Mouse (Mus musculus) kidney, embryonic 16.5 days (tissue): ENCODE data around the gene Bud13. TPM values are rescaled to one million over a fixed set of nuclear protein-coding genes. Genes with fewer than 3 reads are reported as not detected.
"Not testable (repeated sequence)": the region's sequence is repeated elsewhere in the genome, so short reads cannot be mapped to it uniquely, and the experiment has no call there.

Experiments
- ATAC-seq: fragments of 200-750 bp; cut with Nextera tagmentation; 2 replicates; pipeline ENCODE4 v1.8.0; 2017; ENCODE audit warnings: moderate TSS enrichment; ENCODE audit not compliant: low FRiP score, low TSS enrichment
- H3K27ac ChIP-seq: fragments of 300-500 bp; sonication (generic); 2 replicates; pipeline ENCODE4 v1.5.1; 2014; ENCODE audit warnings: low read length
- H3K27me3 ChIP-seq: fragments of 300-500 bp; sonication (generic); 2 replicates; pipeline ENCODE4 v1.6.1; 2014; ENCODE audit warnings: low read length, control low read depth, mixed read lengths; ENCODE audit not compliant: insufficient read depth
- H3K36me3 ChIP-seq: fragments of 300-500 bp; sonication (generic); 2 replicates; pipeline ENCODE4 v1.6.1; 2014; ENCODE audit warnings: low read length, control low read depth, mixed read lengths; ENCODE audit not compliant: insufficient read depth
- H3K4me1 ChIP-seq: fragments of 300-500 bp; sonication (generic); 2 replicates; pipeline ENCODE4 v1.6.1; 2014; ENCODE audit warnings: low read length, control low read depth, mixed read lengths; ENCODE audit not compliant: insufficient read depth
- H3K4me2 ChIP-seq: fragments of 300-500 bp; sonication (generic); replicated peaks from 2 replicates; pipeline ENCODE4 v1.6.1; 2014; ENCODE audit warnings: low read depth, low read length
- H3K4me3 ChIP-seq: fragments of 300-500 bp; sonication (generic); 2 replicates; pipeline ENCODE4 v1.5.1; 2014; ENCODE audit warnings: mild to moderate bottlenecking, low read length
- H3K9ac ChIP-seq: fragments of 300-500 bp; sonication (generic); replicated peaks from 2 replicates; pipeline ENCODE4 v1.6.1; 2014; ENCODE audit warnings: low read length
- H3K9me3 ChIP-seq: fragments of 300-500 bp; sonication (generic); 2 replicates; pipeline ENCODE4 v1.6.1; 2016; ENCODE audit warnings: low read length, control low read depth
- WGBS: fragments of 180-500 bp; shearing (Covaris S2); extraction: QIAGEN DNeasy Blood & Tissue Kit; methylation state at CpG from one replicate; pipeline ENCODE4 v1.1.7; 2014; 5-methylcytosine and 5-hydroxymethylcytosine counted together
- polyA plus RNA-seq: library from polyadenylated mRNA; unstranded; fragments of >200 nt; fragmentation: Nextera tagmentation; extraction: Ambion mirVana; gene quantifications from 2 replicates; pipeline ENCODE4 v1.2.1, GENCODE M21; 2015

Gene Bud13
- polyA plus RNA-seq, 1 experiment from 2014 or later, result 25.6 TPM

DNA sequence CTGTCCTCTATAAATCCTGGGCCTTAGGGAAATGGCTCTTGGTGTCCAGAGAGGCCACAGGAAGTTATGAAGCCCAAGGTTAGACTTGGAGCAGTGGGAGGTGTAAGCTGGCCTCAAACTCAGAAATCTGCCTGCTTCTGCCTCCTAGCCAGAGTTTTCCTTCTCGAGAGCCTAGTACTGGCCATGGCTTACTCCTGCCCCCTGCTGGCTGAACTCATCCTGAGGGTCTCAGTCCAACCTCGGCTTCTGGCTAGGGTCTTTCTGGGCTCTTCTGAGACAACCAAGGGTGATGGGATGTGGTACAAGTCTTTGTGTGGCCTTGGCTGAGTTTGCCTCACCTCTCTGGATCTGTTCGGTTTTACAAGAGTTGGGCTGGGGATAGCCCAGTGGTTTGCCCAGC lies 35.1 kb downstream of the Bud13 start:
- ATAC-seq, result no peak
- H3K9me3 ChIP-seq, result 0 out of 2 replicates have a peak, but pooled peaks cover 6% of the 10 kb centered on the region
- H3K27ac ChIP-seq, result no peak overlapping the region
- no peaks in the 10 kb centered on the region for H3K4me1 ChIP-seq
- no peaks in the 10 kb centered on the region for H3K36me3 ChIP-seq
- H3K4me2 ChIP-seq, result no peak overlapping the region
- no peak overlapping the region for H3K4me3 ChIP-seq
- 92% methylated on average over 3 of the region's 3 CpGs for WGBS
- no peaks in the 10 kb centered on the region for H3K27me3 ChIP-seq
- H3K9ac ChIP-seq, result no peak overlapping the region

DNA sequence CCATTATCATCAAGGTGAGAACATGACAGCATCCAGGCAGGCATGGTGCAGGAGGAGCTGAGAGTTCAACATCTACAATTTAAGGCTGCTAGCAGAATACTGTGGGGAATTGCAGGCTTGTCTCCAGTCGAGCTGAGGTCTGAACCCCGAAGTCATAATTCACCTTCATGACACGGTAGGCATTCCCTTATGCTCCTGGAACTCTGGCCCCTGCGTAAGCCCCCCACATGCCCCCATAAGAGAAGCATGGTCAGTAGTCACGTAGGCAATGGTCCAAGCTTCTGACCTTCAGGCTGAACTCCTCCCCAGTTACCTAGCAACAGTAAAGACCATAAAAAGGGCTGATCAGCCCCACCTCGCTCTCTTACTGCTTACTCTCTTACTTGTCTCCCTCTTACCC lies 37.1 kb downstream of the Bud13 start, which contains the start of gene 4931429L15Rik:
Gene 4931429L15Rik, minus strand, starts transcription at position 101 of the 400 bp plus-strand sequence.
- H3K36me3 ChIP-seq, H3K4me2 ChIP-seq, H3K27ac ChIP-seq, ATAC-seq, H3K9me3 ChIP-seq, H3K4me1 ChIP-seq, H3K9ac ChIP-seq, H3K4me3 ChIP-seq, H3K27me3 ChIP-seq: not testable (repeated sequence)
- 72% methylated on average over 6 of the region's 6 CpGs for WGBS

DNA sequence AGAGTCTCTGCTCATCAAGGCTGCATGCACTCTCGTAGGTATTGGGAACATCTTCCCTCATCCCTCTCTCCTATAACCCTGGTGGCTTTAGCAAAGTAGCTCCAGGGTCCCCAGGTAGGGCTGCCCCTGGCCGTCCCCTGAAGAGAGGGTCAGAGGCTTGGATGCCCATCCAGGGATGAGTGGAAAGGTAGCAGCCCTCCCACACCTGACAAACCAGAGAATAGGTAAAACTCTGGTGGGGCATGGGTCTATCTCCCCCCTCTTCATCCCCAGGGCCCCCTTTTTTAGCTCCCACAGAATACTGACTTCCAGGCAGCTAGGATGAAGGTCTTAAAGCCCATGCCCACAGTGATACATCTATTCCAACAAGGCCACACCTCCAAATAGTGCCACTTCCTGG lies 37.7 kb downstream of the Bud13 start:
- H3K4me1 ChIP-seq, result no peaks in the 10 kb centered on the region
- H3K36me3 ChIP-seq, result no peaks in the 10 kb centered on the region
- H3K9me3 ChIP-seq, result 0 out of 2 replicates have a peak, but pooled peaks cover 6% of the 10 kb centered on the region
- H3K4me2 ChIP-seq, result no peak overlapping the region
- H3K4me3 ChIP-seq, result no peak overlapping the region
- H3K9ac ChIP-seq, result no peak overlapping the region
- H3K27ac ChIP-seq, result no peak overlapping the region
- H3K27me3 ChIP-seq, result no peaks in the 10 kb centered on the region
- ATAC-seq, result no peak
- WGBS, result 93% methylated on average over 2 of the region's 2 CpGs

DNA sequence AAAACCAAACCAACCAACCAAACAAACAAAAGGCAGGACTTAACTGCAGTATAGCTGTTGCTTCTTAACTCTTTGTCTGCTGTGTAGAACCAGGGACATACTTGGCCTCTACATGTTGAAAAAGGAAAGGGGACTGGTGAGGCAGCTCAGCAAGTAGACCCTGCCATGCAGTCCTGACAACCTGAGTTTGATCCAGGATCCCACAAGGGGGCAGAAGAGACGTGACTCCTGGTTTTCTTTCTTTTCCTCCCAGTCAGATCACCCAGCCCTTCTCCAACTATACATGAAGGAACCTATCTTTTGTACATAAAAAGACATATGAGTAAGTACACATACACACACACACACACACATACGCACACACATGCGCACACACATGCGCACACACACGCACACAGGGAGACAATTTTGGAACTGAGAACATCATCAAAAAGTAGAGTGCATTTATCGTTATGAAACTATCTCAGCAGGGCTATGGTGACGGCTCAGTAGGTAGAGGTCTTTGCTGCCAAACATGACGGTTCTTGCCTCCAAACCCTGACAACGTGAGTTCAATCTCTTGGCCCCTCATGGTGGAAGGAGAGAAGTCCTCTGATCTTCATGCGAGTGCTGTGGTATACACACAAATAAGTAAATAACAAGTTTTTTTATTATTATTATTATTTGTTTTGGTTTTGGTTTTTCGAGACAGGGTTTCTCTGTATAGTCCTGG lies 44.0 kb downstream of the Bud13 start:
- H3K4me3 ChIP-seq, result no peak overlapping the region
- H3K36me3 ChIP-seq, result no peaks in the 10 kb centered on the region
- no peaks in the 10 kb centered on the region for H3K9me3 ChIP-seq
- no peaks in the 10 kb centered on the region for H3K27me3 ChIP-seq
- WGBS, result 91% methylated on average over 11 of the region's 11 CpGs
- peaks cover 15% of the 10 kb centered on the region for H3K4me1 ChIP-seq
- no peak overlapping the region for H3K9ac ChIP-seq
- ATAC-seq, result no peak
- H3K4me2 ChIP-seq, result no peak overlapping the region
- H3K27ac ChIP-seq, result no peak overlapping the region

DNA sequence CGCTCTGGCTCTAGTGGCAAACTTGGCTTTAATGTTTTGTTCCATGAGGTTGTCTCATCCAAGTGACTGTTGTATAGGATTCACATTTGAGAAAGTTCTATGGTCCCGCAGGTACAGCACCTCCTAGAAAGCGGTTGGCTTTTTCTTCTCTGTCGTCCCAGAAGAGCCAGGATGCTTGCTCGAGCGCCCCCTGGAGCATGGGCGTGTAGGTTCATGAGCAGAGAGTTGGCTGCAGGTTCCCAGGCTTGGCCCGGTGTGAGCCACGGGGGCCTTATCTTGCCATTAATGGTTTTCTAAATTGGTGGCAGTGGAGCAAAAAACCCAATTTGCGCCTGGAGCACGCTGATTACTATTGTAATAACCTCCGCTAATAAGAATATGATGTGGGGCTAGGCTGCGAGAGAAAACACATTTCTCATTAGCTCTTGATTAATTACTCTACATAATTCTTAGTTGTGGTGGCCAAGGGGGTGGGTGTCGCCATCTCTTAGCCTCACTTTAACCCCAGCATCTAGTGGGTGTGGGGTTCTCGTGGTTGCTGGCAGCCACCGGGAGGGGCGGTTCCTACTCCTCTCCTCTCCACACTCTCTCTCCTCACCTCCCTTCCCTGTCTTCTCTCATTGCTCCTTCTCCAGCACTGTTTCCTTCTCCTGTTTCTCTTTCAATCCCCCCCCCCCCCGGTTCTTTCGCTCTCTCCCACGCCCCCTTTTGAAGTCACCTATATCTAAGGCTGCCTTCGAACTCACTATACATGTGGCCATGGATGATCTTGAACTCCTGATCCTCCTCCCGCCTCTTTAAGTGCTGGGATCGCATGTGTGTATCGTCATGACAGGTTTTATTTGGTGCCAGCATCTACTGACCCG lies 45.1 kb downstream of the Bud13 start:
- Histone ChIP-seq H3K36me3 (no peaks in the 10 kb centered on the region), H3K27me3 (no peaks in the 10 kb centered on the region), H3K4me2 (peak overlapping the region; percentile 66), H3K4me1 (peaks cover 15% of the 10 kb centered on the region), H3K27ac (no peak overlapping the region), H3K9me3 (no peaks in the 10 kb centered on the region), H3K9ac (peak overlapping the region; percentile 66; the same call in 1 of the 2 replicates), H3K4me3 (peak overlapping the region; percentile 38; the same call in 1 of the 2 replicates)
- WGBS, result 68% methylated on average over 25 of the region's 25 CpGs
- no peak for ATAC-seq

GRCm38 (mm10) chr9:46328572-46329249 lies 45.9 kb downstream of the Bud13 start:
- Histone ChIP-seq H3K4me3 (peak overlapping the region; percentile 38), H3K9me3 (no peaks in the 10 kb centered on the region), H3K9ac (peak overlapping the region; percentile 66), H3K4me1 (peaks cover 15% of the 10 kb centered on the region), H3K36me3 (no peaks in the 10 kb centered on the region), H3K4me2 (peak overlapping the region; percentile 66), H3K27ac (peak overlapping the region; percentile 50), H3K27me3 (no peaks in the 10 kb centered on the region)
- peak; percentile 58; the same call in 1 of the 2 replicates for ATAC-seq
- WGBS, result 5% methylated on average over 30 of the region's 30 CpGs

- Histone ChIP-seq H3K4me1 (peaks cover 15% of the 10 kb centered on the region), H3K27ac (peak overlapping the region; percentile 50), H3K9ac (peak overlapping the region; percentile 66), H3K9me3 (no peaks in the 10 kb centered on the region), H3K36me3 (no peaks in the 10 kb centered on the region), H3K4me2 (peak overlapping the region; percentile 66), H3K27me3 (peaks cover 2% of the 10 kb centered on the region; the same call in 1 of the 2 replicates), H3K4me3 (peak overlapping the region; percentile 38)
- peak; percentile 66; the same call in 1 of the 2 replicates for ATAC-seq
- whole genome bisulfite sequencing, result 5% methylated on average over 19 of the region's 19 CpGs
These were observed 46.4 kb downstream of the Bud13 start for GRCm38 (mm10) chr9:46329250-46329648.

- Histone ChIP-seq H3K4me2 (no peak overlapping the region), H3K27me3 (peaks cover 5% of the 10 kb centered on the region; the same call in 1 of the 2 replicates), H3K36me3 (no peaks in the 10 kb centered on the region), H3K4me3 (no peak overlapping the region), H3K27ac (no peak overlapping the region), H3K4me1 (peaks cover 15% of the 10 kb centered on the region), H3K9ac (no peak overlapping the region), H3K9me3 (no peaks in the 10 kb centered on the region)
- no peak for ATAC-seq
- WGBS, result 28% methylated on average over 24 of the region's 24 CpGs
These were observed 47.2 kb downstream of the Bud13 start for GRCm38 (mm10) chr9:46329801-46330585.

DNA sequence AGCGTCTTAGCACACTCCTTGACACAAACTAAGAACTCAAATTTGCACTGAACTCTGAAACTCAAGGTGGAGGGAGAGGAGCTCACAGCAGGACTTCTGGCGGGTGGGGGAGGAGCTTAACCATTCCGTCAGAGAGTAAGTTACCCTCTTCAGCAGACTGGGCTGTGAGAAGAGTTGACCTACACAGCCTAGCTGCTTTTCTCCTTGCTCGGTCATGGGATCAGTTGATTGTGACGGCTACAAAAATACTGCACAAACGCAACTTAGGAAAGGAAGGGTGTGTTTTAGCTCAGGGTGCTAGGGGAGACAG lies 47.7 kb downstream of the Bud13 start:
- Histone ChIP-seq H3K27me3 (peaks cover 7% of the 10 kb centered on the region; the same call in 1 of the 2 replicates), H3K4me1 (peaks cover 15% of the 10 kb centered on the region), H3K36me3 (no peaks in the 10 kb centered on the region), H3K4me3 (no peak overlapping the region), H3K9ac (no peak overlapping the region), H3K9me3 (no peaks in the 10 kb centered on the region), H3K4me2 (no peak overlapping the region), H3K27ac (no peak overlapping the region)
- ATAC-seq, result no peak
- WGBS, result 60% methylated on average over 6 of the region's 6 CpGs
